Mouse (Mus musculus): ENCODE measurements around the gene Tor4a. TPM values are rescaled to one million over a fixed set of nuclear protein-coding genes. Genes with fewer than 3 reads are reported as not detected.

Tor4a gene
- total RNA-seq (2012; rRNA removed) (17.5 and 20.4 TPM in 2 replicates), total RNA-seq (2014; rRNA removed) (12.6 and 13.1 TPM in 2 replicates), polyA plus RNA-seq (2012; ENCODE audit: insufficient read length, low read depth) (15.3 TPM in 2 replicates)

DNA sequence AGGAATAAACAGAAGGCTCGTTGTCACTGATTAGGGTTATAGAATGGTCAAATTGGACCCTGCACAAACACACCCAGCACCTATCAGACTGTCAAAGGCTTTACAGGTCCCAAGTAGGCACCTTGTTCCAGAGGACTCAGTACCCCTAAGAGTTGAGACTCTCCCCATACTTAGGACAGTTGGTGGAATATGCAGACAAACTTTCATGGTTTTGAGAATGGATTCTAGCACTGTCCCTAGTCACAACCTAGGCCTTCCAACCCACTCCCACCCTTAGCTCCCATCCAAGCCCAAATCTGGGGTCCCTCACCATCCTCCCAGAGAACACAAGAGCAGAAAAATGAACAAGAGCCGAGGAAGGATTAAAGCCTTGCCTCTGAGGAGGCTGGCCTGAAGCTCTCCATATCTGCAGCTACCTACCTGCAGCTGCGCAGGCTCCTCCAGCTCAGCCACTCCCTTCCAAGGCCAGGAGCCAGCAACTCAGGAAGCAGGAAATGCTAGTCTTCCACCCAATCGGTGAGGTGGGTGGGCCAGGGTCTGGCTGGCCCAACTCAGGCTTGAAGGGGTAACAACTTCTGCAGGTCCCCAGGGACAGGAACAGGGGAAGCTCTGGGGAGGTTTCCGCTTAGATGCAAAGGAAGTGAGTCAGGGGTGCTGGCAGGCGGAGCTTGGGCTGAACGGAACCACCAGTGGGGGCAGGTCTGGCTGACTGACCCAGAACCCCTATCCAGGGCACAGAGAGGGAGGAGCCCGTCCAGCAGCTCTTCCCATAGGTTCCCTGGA is at the start of gene Tor4a:
TSS of gene Tor4a (minus strand) at position 715 of the 783 bp plus-strand sequence.
- in situ Hi-C loops (cut with MboI; ENCODE audit: low pct_ligation_motif_present, low pct_unique_long_range_greater_than_20kb, low sequenced_read_pairs), result no loop called here

DNA sequence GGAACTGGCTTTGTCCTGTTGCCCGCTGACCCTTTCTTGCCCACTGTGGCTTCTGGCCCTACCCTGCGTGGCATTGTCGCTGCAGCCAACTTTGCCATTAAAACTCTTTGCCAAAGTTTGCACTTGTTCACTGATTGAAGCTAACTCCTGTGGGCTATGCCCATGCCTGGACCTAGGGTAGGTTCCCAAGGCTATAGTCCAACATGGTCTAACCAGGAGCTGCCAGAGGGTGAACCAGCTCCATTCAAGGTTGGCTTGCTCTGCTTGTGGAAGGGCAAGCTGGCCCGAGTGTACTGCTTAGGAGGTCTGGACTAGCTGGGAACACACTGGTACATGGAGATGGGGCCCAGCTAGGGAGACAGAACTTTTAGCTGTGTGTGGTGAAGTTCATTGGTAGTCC is 47.5 kb upstream of the Tor4a start:
- H3K9ac ChIP-seq (ENCODE audit: insufficient read depth, low read depth), result no peak overlapping the region
- H3K4me1 ChIP-seq (ENCODE audit: control insufficient read depth in 1 of 2, insufficient read depth in 2 of 2), result peaks cover 8 to 16% of the 10 kb centered on the region in 2 experiments
- H3K36me3 ChIP-seq (replicated peaks in 1 of 2; ENCODE audit: control insufficient read depth in 1 of 2, insufficient read depth in 1 of 2, low read length in 1 of 2), result peaks cover 43 to 58% of the 10 kb centered on the region in 2 experiments
- DNase-seq (ENCODE audit: extremely low read depth), result no peak
- H3K4me3 ChIP-seq (replicated peaks in 1 of 3; ENCODE audit: low read depth in 2 of 3, low read length in 2 of 3, poor library complexity in 1 of 3), result no peak overlapping the region
- no peaks in the 10 kb centered on the region for H3K79me2 ChIP-seq (replicated peaks; ENCODE audit: control insufficient read depth, extremely low read depth, insufficient read depth, poor library complexity, severe bottlenecking)
- no peak for TF ChIP-seq BHLHE40 (IDR thresholded peaks at IDR 0.05; ENCODE audit: low read depth, low read length)
- no peak for TF ChIP-seq RCOR1 (conservative IDR thresholded peaks at IDR 0.05; ENCODE audit: low read depth, low read length)
- TF ChIP-seq CHD1 (IDR thresholded peaks at IDR 0.05; ENCODE audit: low read depth, low read length), result no peak
- TF ChIP-seq USF2 (conservative IDR thresholded peaks at IDR 0.05; ENCODE audit: low read depth, low read length), result no peak
- peak; percentile 14; the same call in 1 of the 2 replicates for TF ChIP-seq POLR2A (IDR thresholded peaks at IDR 0.05; ENCODE audit: low read depth, low read length)
- no peak for TF ChIP-seq SIN3A (IDR thresholded peaks at IDR 0.05; ENCODE audit: low read length)
- TF ChIP-seq TBP (conservative IDR thresholded peaks at IDR 0.05; ENCODE audit: low read depth, low read length), result no peak
- TF ChIP-seq ZKSCAN1 (IDR thresholded peaks at IDR 0.05; ENCODE audit: borderline replicate concordance, low read depth, low read length), result no peak
- H3K27ac ChIP-seq (ENCODE audit: insufficient read depth, low read depth), result no peak overlapping the region
- no peak overlapping the region for H3K4me2 ChIP-seq (ENCODE audit: insufficient read depth, low read depth, poor library complexity, severe bottlenecking)
- dilution Hi-C loops (cut with MboI; ENCODE audit: extremely low pct_ligation_motif_present, extremely low pct_unique_long_range_greater_than_20kb, low sequenced_read_pairs) (no loop called here), in situ Hi-C loops (cut with MboI; ENCODE audit: low pct_ligation_motif_present, low pct_unique_long_range_greater_than_20kb, low sequenced_read_pairs) (no loop called here)
- no peaks in the 10 kb centered on the region for H3K9me3 ChIP-seq (replicated peaks; ENCODE audit: low read length)
- peaks cover 19% of the 10 kb centered on the region for H3K27me3 ChIP-seq (replicated peaks)

More for the DNA sequence above, at the start of gene Tor4a:
- Histone ChIP-seq H3K27ac (ENCODE audit: insufficient read depth, low read depth) (peak within 1 kb of the TSS; percentile 98), H3K4me3 (replicated peaks in 1 of 3; ENCODE audit: low read depth in 2 of 3, low read length in 2 of 3, poor library complexity in 1 of 3) (peak within 1 kb of the TSS; percentile 61 to 98 (median 83)), H3K27me3 (replicated peaks) (no peaks in the 10 kb centered on the region), H3K4me2 (ENCODE audit: insufficient read depth, low read depth, poor library complexity, severe bottlenecking) (peak within 1 kb of the TSS; percentile 99), H3K9me3 (replicated peaks; ENCODE audit: low read length) (no peaks in the 10 kb centered on the region), H3K36me3 (replicated peaks in 1 of 2; ENCODE audit: control insufficient read depth in 1 of 2, insufficient read depth in 1 of 2, low read length in 1 of 2) (peaks cover 23 to 57% of the 10 kb centered on the region in 2 experiments), H3K4me1 (ENCODE audit: control insufficient read depth in 1 of 2, insufficient read depth in 2 of 2) (peaks cover 14 to 36% of the 10 kb centered on the region in 2 experiments), H3K9ac (ENCODE audit: insufficient read depth, low read depth) (peak within 1 kb of the TSS; percentile 95), H3K79me2 (replicated peaks; ENCODE audit: control insufficient read depth, extremely low read depth, insufficient read depth, poor library complexity, severe bottlenecking) (peaks cover 16% of the 10 kb centered on the region)
- peak; percentile 99 for DNase-seq (ENCODE audit: extremely low read depth)
- TF ChIP-seq EP300 (IDR thresholded peaks at IDR 0.05; ENCODE audit: low read length), result no peak; the same call in none of the 2 replicates
- peak; percentile 72 for TF ChIP-seq ETS1 (conservative IDR thresholded peaks at IDR 0.05; ENCODE audit: low read depth, low read length)
- no peak for TF ChIP-seq RCOR1 (conservative IDR thresholded peaks at IDR 0.05; ENCODE audit: low read depth, low read length)
- peak; percentile 53 for TF ChIP-seq MAZ (IDR thresholded peaks at IDR 0.05; ENCODE audit: low read depth, low read length)
- peak; percentile 75 for TF ChIP-seq POLR2A (IDR thresholded peaks at IDR 0.05; ENCODE audit: low read depth, low read length)
- no peak for TF ChIP-seq MAFK (IDR thresholded peaks at IDR 0.05; ENCODE audit: insufficient replicate concordance, low read length)
- no peak for TF ChIP-seq JUND (conservative IDR thresholded peaks at IDR 0.05; ENCODE audit: low read depth, low read length)
- TF ChIP-seq SMC3 (IDR thresholded peaks at IDR 0.05; ENCODE audit: low read depth, low read length), result no peak
- no peak; the same call in 1 of the 2 replicates for TF ChIP-seq CHD1 (IDR thresholded peaks at IDR 0.05; ENCODE audit: low read depth, low read length)
- TF ChIP-seq NRF1 (IDR thresholded peaks at IDR 0.05; ENCODE audit: low read depth, low read length), result peak; percentile 88
- TF ChIP-seq CHD2 (IDR thresholded peaks at IDR 0.05; ENCODE audit: low read length), result no peak
- TF ChIP-seq BHLHE40 (IDR thresholded peaks at IDR 0.05; ENCODE audit: low read depth, low read length), result peak; percentile 32; the same call in 1 of the 2 replicates
- no peak for TF ChIP-seq E2F4 (IDR thresholded peaks at IDR 0.05; ENCODE audit: insufficient replicate concordance, low read depth, low read length)
- no peak for TF ChIP-seq ZKSCAN1 (IDR thresholded peaks at IDR 0.05; ENCODE audit: borderline replicate concordance, low read depth, low read length)
- peak; percentile 96 for TF ChIP-seq ELF1 (IDR thresholded peaks at IDR 0.05; ENCODE audit: low read depth, low read length)
- no peak; the same call in 1 of the 2 replicates for TF ChIP-seq ZMIZ1 (IDR thresholded peaks at IDR 0.05; ENCODE audit: low read depth, low read length)
- TF ChIP-seq MEF2A (IDR thresholded peaks at IDR 0.05; ENCODE audit: borderline replicate concordance, low read depth, low read length), result no peak; the same call in 1 of the 2 replicates
- no peak; the same call in none of the 2 replicates for TF ChIP-seq SIN3A (IDR thresholded peaks at IDR 0.05; ENCODE audit: low read length)
- peak; percentile 75 for TF ChIP-seq HCFC1 (IDR thresholded peaks at IDR 0.05; ENCODE audit: low read depth, low read length)
- TF ChIP-seq GABPA (IDR thresholded peaks at IDR 0.05; ENCODE audit: insufficient replicate concordance, low read depth, low read length), result no peak
- TF ChIP-seq MAX (IDR thresholded peaks at IDR 0.05; ENCODE audit: low read length), result no peak
- no peak for TF ChIP-seq RAD21 (IDR thresholded peaks at IDR 0.05; ENCODE audit: low read depth, low read length)
- TF ChIP-seq NELFE (IDR thresholded peaks at IDR 0.05; ENCODE audit: low read depth, low read length), result peak; percentile 28; the same call in 1 of the 2 replicates
- TF ChIP-seq TBP (conservative IDR thresholded peaks at IDR 0.05; ENCODE audit: low read depth, low read length), result 0 out of 2 replicates have a peak, but pooled peaks have one; percentile 54
- TF ChIP-seq ZC3H11A (IDR thresholded peaks at IDR 0.05; ENCODE audit: low read depth, low read length), result no peak
- TF ChIP-seq USF1 (IDR thresholded peaks at IDR 0.05; ENCODE audit: low read depth, low read length), result no peak
- no peak for TF ChIP-seq MYC (IDR thresholded peaks at IDR 0.05; ENCODE audit: low read depth, low read length)
- no peak for TF ChIP-seq UBTF (IDR thresholded peaks at IDR 0.05; ENCODE audit: low read depth, low read length)
- no peak for TF ChIP-seq CTCF (conservative IDR thresholded peaks at IDR 0.05 in 1 of 2, IDR thresholded peaks at IDR 0.05 in 1 of 2; ENCODE audit: low read depth in 2 of 2, low read length in 2 of 2)
- TF ChIP-seq IRF4 (IDR thresholded peaks at IDR 0.05; ENCODE audit: low read depth, low read length), result 0 out of 2 replicates have a peak, but pooled peaks have one; percentile 63
- no peak for TF ChIP-seq ZNF384 (IDR thresholded peaks at IDR 0.05; ENCODE audit: low read depth, low read length)
- no peak for TF ChIP-seq MXI1 (IDR thresholded peaks at IDR 0.05; ENCODE audit: low read depth, low read length)
- TF ChIP-seq JUN (IDR thresholded peaks at IDR 0.05; ENCODE audit: insufficient read depth, low read depth, low read length), result no peak
- peak; percentile 61; the same call in 1 of the 2 replicates for TF ChIP-seq TCF12 (IDR thresholded peaks at IDR 0.05; ENCODE audit: low read depth, low read length)
- no peak for TF ChIP-seq USF2 (conservative IDR thresholded peaks at IDR 0.05; ENCODE audit: low read depth, low read length)
- no peak for TF ChIP-seq PAX5 (IDR thresholded peaks at IDR 0.05; ENCODE audit: low read length)
- TF ChIP-seq POLR2AphosphoS2 (IDR thresholded peaks at IDR 0.05; ENCODE audit: low read depth, low read length), result no peak
- peak; percentile 57; the same call in 1 of the 2 replicates for TF ChIP-seq KAT2A (IDR thresholded peaks at IDR 0.05; ENCODE audit: insufficient replicate concordance, low read length)
- dilution Hi-C loops (cut with MboI; ENCODE audit: extremely low pct_ligation_motif_present, extremely low pct_unique_long_range_greater_than_20kb, low sequenced_read_pairs), result no loop called here
